Mouse (Mus musculus) heart, postnatal 0 days (tissue): ENCODE results near the gene Baat. TPM values are rescaled to one million over a fixed set of nuclear protein-coding genes. Genes with fewer than 3 reads are reported as not detected.
"Not testable (repeated sequence)": the region's sequence is repeated elsewhere in the genome, so short reads cannot be mapped to it uniquely, and the experiment has no call there.

ENCODE experiments used
- ATAC-seq: fragments of 200-750 bp; cut with Nextera tagmentation; 2 replicates; pipeline ENCODE4 v1.8.0; 2017; ENCODE audit warnings: low read depth, moderate number of reproducible peaks, moderate library complexity; ENCODE audit not compliant: insufficient read depth
- DNase-seq: peaks from one replicate; pipeline ENCODE4 v3.0.0-alpha.2; 2016; ENCODE audit warnings: low spot score
- H3K27ac ChIP-seq: fragments of 300-500 bp; sonication (generic); 2 replicates; pipeline ENCODE4 v1.5.1; 2014; ENCODE audit warnings: low read depth, mild to moderate bottlenecking
- H3K27me3 ChIP-seq: fragments of 300-500 bp; sonication (generic); 2 replicates; pipeline ENCODE4 v1.6.1; 2014; ENCODE audit warnings: low read length, mixed read lengths; ENCODE audit not compliant: control insufficient read depth, insufficient read depth
- H3K36me3 ChIP-seq: fragments of 300-500 bp; sonication (generic); replicated peaks from 2 replicates; pipeline ENCODE4 v1.6.1; 2014; ENCODE audit warnings: low read length, mixed read lengths; ENCODE audit not compliant: control insufficient read depth, insufficient read depth
- H3K4me1 ChIP-seq: fragments of 300-500 bp; sonication (generic); 2 replicates; pipeline ENCODE4 v1.6.1; 2014; ENCODE audit warnings: antibody characterized with exemption; ENCODE audit not compliant: control insufficient read depth, insufficient read depth
- H3K4me2 ChIP-seq: fragments of 300-500 bp; sonication (generic); 2 replicates; pipeline ENCODE4 v1.6.1; 2014; ENCODE audit warnings: low read depth, mild to moderate bottlenecking, low read length, moderate library complexity
- H3K4me3 ChIP-seq: fragments of 300-500 bp; sonication (generic); 2 replicates; pipeline ENCODE4 v1.5.1; 2014; ENCODE audit warnings: low read depth, low read length
- H3K9ac ChIP-seq: fragments of 300-500 bp; sonication (generic); replicated peaks from 2 replicates; pipeline ENCODE4 v1.6.1; 2014; ENCODE audit warnings: low read depth, low read length, mixed read lengths
- H3K9me3 ChIP-seq: fragments of 300-500 bp; sonication (generic); replicated peaks from 2 replicates; pipeline ENCODE4 v1.6.1; 2016; ENCODE audit warnings: low read length; ENCODE audit not compliant: control insufficient read depth
- CTCF ChIP-seq: IDR thresholded peaks from 2 replicates; pipeline ENCODE4 v1.5.1; 2016; ENCODE audit warnings: antibody characterized with exemption, control low read depth, low read depth
- EP300 ChIP-seq: IDR thresholded peaks from 2 replicates; pipeline ENCODE4 v1.6.1; 2016; ENCODE audit warnings: antibody characterized with exemption, low read depth
- WGBS: fragments of 180-500 bp; shearing (Covaris S2); extraction: QIAGEN DNeasy Blood & Tissue Kit; methylation state at CpG from one replicate; pipeline ENCODE4 v1.1.7; 2014; 5-methylcytosine and 5-hydroxymethylcytosine counted together
- polyA plus RNA-seq: library from polyadenylated mRNA; unstranded; fragments of >200 nt; fragmentation: Nextera tagmentation; extraction: Ambion mirVana; gene quantifications from 2 replicates; pipeline ENCODE4 v1.2.1, GENCODE M21; 2015
- total RNA-seq: library from RNA; depleted of rRNA; stranded (reverse); fragments of >200 nt; gene quantifications from 2 replicates; pipeline ENCODE4 v1.2.3, GENCODE M21; 2014; ENCODE audit warnings: low replicate concordance

Gene Baat
- total and polyA plus RNA-seq, 2 experiments from 2014 or later: not detected

DNA sequence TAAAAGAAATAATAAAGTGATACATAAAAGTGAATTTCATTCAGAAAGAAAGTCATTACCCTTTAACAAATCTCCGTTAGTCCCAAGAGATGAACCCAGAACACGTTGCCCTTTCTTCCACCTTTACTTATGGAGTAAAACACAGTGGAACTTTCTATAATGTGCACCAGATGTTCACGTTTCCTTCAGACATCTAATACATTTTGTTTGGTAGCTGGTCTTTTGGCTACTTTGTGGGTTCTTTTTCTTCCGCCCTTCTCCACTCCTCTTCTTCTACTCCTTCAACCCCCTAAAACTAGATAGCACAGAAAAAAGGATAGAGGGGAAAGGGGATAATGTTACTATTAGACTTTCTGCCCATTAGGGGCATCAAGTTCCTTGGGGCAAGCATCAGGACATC is 6.3 kb upstream of the Baat start:
- TF ChIP-seq EP300: no peak
- no peak for TF ChIP-seq CTCF

GRCm38 (mm10) chr4:49510236-49510835 is 4.0 kb upstream of the Baat start:
- WGBS: 92% methylated on average over 1 of the region's 1 CpGs
- not testable (repeated sequence) for H3K4me2 ChIP-seq, H3K27me3 ChIP-seq, ATAC-seq, H3K4me1 ChIP-seq, H3K9me3 ChIP-seq, H3K9ac ChIP-seq, H3K4me3 ChIP-seq, H3K27ac ChIP-seq, DNase-seq
- H3K36me3 ChIP-seq: peaks cover 26% of the 10 kb centered on the region

More for the DNA sequence above, 6.3 kb upstream of the Baat start:
- H3K4me3 ChIP-seq: no peak overlapping the region
- H3K27me3 ChIP-seq: no peaks in the 10 kb centered on the region
- WGBS: 88% methylated on average over 4 of the region's 4 CpGs
- no peak overlapping the region for H3K9ac ChIP-seq
- ATAC-seq (no peak), DNase-seq (no peak)
- no peak overlapping the region for H3K4me2 ChIP-seq
- H3K27ac ChIP-seq: no peak overlapping the region
- no peaks in the 10 kb centered on the region for H3K4me1 ChIP-seq
- peaks cover 26% of the 10 kb centered on the region for H3K36me3 ChIP-seq
- H3K9me3 ChIP-seq: no peaks in the 10 kb centered on the region

GRCm38 (mm10) chr4:49509183-49509582 is 2.8 kb upstream of the Baat start:
- DNase-seq (no peak), ATAC-seq (no peak)
- H3K9me3 ChIP-seq: no peaks in the 10 kb centered on the region
- H3K4me2 ChIP-seq: no peak overlapping the region
- WGBS: 92% methylated on average over 2 of the region's 2 CpGs
- H3K27me3 ChIP-seq: no peaks in the 10 kb centered on the region
- H3K27ac ChIP-seq: no peak overlapping the region
- no peak for TF ChIP-seq CTCF
- TF ChIP-seq EP300: no peak
- peaks cover 22% of the 10 kb centered on the region for H3K36me3 ChIP-seq
- no peak overlapping the region for H3K9ac ChIP-seq
- H3K4me1 ChIP-seq: no peaks in the 10 kb centered on the region
- H3K4me3 ChIP-seq: no peak overlapping the region

GRCm38 (mm10) chr4:49503563-49503962 is 2.8 kb downstream of the Baat start:
- Histone ChIP-seq H3K4me3 (no peak overlapping the region), H3K4me1 (no peaks in the 10 kb centered on the region), H3K9ac (no peak overlapping the region), H3K9me3 (no peaks in the 10 kb centered on the region), H3K27me3 (no peaks in the 10 kb centered on the region), H3K4me2 (no peak overlapping the region), H3K36me3 (no peaks in the 10 kb centered on the region), H3K27ac (no peak overlapping the region)
- no peak for ATAC-seq
- TF ChIP-seq CTCF (no peak), EP300 (no peak)
- no peak for DNase-seq
- 77% methylated on average over 1 of the region's 1 CpGs for WGBS

GRCm38 (mm10) chr4:49485934-49486650 is 20.3 kb downstream of the Baat start:
- DNase-seq, ATAC-seq, H3K4me2 ChIP-seq, H3K4me3 ChIP-seq, H3K9me3 ChIP-seq, H3K27me3 ChIP-seq, H3K4me1 ChIP-seq, H3K36me3 ChIP-seq, H3K9ac ChIP-seq, H3K27ac ChIP-seq: not testable (repeated sequence)
- 76% methylated on average over 3 of the region's 3 CpGs for WGBS

DNA sequence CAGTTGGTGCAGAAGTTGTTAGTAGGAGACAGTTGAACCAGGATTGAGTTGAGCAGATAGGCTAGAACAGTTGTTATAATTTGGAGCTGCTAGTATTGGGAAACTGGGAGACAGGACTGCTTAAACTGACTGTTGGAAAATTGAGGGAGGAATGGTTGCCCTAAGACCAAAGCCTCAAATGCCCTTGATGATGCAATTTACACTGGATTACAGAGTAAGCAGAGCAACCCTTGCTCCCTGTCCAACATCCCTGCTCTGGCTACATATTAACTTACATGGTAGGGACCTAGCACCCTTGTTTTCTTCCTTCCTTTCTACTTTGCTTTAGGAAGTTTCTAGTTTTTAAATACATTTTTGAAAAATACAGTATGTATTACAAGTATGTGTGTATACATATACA is 20.9 kb downstream of the Baat start:
- H3K4me1 ChIP-seq: no peaks in the 10 kb centered on the region
- no peaks in the 10 kb centered on the region for H3K36me3 ChIP-seq
- DNase-seq (no peak), ATAC-seq (no peak)
- no peak overlapping the region for H3K4me3 ChIP-seq
- TF ChIP-seq CTCF: no peak
- no peak for TF ChIP-seq EP300
- no peaks in the 10 kb centered on the region for H3K27me3 ChIP-seq
- no peak overlapping the region for H3K4me2 ChIP-seq
- no peak overlapping the region for H3K9ac ChIP-seq
- no peak overlapping the region for H3K27ac ChIP-seq
- no peaks in the 10 kb centered on the region for H3K9me3 ChIP-seq
